Mouse (Mus musculus) lung, adult 2 months (tissue): ENCODE data around the gene Ablim2.

Experiments used
- CTCF ChIP-seq: fragments of 200-500 bp; IDR thresholded peaks from 2 replicates; pipeline ENCODE4 v1.5.1; 2011; ENCODE audit warnings: mild to moderate bottlenecking, low read length, control low read depth; ENCODE audit not compliant: insufficient read depth
- POLR2A ChIP-seq: fragments of 200-500 bp; IDR thresholded peaks from 2 replicates; pipeline ENCODE4 v1.6.1; 2011; ENCODE audit warnings: low read depth, mild to moderate bottlenecking, control low read depth, low read length, borderline replicate concordance; ENCODE audit errors: extremely low read depth

DNA sequence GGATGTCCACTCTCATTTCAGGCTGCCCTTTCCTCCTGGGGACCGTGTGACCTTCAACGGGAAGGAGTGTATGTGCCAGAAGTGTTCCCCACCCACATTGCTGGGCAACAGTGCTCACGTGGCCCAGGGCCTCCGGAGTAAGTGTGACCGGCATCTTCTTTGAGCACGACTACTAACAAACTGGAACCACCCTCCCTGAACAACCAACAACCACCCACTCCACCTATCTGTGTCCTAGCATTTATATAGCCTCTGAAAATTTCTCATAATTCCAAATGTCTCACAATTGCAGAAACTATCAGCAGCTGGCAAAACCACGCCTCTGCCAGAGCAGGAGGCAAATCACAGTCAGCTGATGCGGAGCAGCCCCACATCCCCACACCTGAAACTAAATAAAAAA lies 49.3 kb downstream of the Ablim2 start:
- TF ChIP-seq CTCF (no peak), POLR2A (no peak)
